8 mouse cellular contexts compared by ENCODE assay signal in genomic region chr14:21831830-21832403, GRCm38 (mm10). TPM values are rescaled to one million over a fixed set of nuclear protein-coding genes. Genes with fewer than 3 reads are reported as not detected.
DNase-seq lines count a peak whose midpoint lies in the region; ATAC-seq and TF ChIP-seq lines count a peak whose summit lies in the region.

No protein-coding gene starts in this region.

- H3K4me2 ChIP-seq in embryonic facial prominence, embryonic 11.5 days (ENCODE audit: low read depth, low read length) = peak overlapping the region; percentile 67
- H3K4me2 ChIP-seq in intestine, embryonic 15.5 days (replicated peaks) = peak overlapping the region; percentile 69

- H3K9ac ChIP-seq in embryonic facial prominence, embryonic 11.5 days (replicated peaks; ENCODE audit: low read length) = peak overlapping the region; percentile 94
- peak overlapping the region; percentile 97 for H3K9ac ChIP-seq in intestine, embryonic 15.5 days

- no peaks in the 10 kb centered on the region for H3K9me3 ChIP-seq in embryonic facial prominence, embryonic 11.5 days (replicated peaks; ENCODE audit: control insufficient read depth, low read length)
- no peaks in the 10 kb centered on the region for H3K9me3 ChIP-seq in intestine, embryonic 15.5 days
- H3K9me3 ChIP-seq in megakaryocyte, embryonic 14.5 days = no peaks in the 10 kb centered on the region

- peak overlapping the region; percentile 82 for H3K4me3 ChIP-seq in left cerebral cortex, adult 2 months
- peak overlapping the region; percentile 83 for H3K4me3 ChIP-seq in embryonic facial prominence, embryonic 11.5 days (ENCODE audit: low read depth, low read length)
- H3K4me3 ChIP-seq in intestine, embryonic 15.5 days (replicated peaks) = peak overlapping the region; percentile 98
- peak overlapping the region; percentile 100 for H3K4me3 ChIP-seq in megakaryocyte, embryonic 14.5 days (replicated peaks)

- no peaks in the 10 kb centered on the region for H3K4me1 ChIP-seq in embryonic facial prominence, embryonic 11.5 days (ENCODE audit: control insufficient read depth, insufficient read depth, low read length)
- peaks cover 20% of the 10 kb centered on the region for H3K4me1 ChIP-seq in intestine, embryonic 15.5 days (replicated peaks)
- H3K4me1 ChIP-seq in megakaryocyte, embryonic 14.5 days = peaks cover 71% of the 10 kb centered on the region

- intact Hi-C loops in left cerebral cortex, adult 2 months (cut with DNase I) = loop anchor here (1.0 to 5.0 kb wide), 2 partner anchors 16 to 695 kb away; partner anchors contain the start of gene Comtd1

- no peaks in the 10 kb centered on the region for H3K27me3 ChIP-seq in embryonic facial prominence, embryonic 11.5 days (ENCODE audit: control insufficient read depth, insufficient read depth, low read length)
- no peaks in the 10 kb centered on the region for H3K27me3 ChIP-seq in intestine, embryonic 15.5 days (replicated peaks)
- H3K27me3 ChIP-seq in megakaryocyte, embryonic 14.5 days (replicated peaks) = no peaks in the 10 kb centered on the region

- ATAC-seq in embryonic facial prominence, embryonic 11.5 days (replicated peaks; ENCODE audit: insufficient number of reproducible peaks, low FRiP score, low TSS enrichment, low read depth) = peak; percentile 2; the same call in 1 of the 2 replicates
- peak; percentile 11 for ATAC-seq in intestine, embryonic 15.5 days

- DNase-seq in left cerebral cortex, adult 2 months (ENCODE audit: extremely low spot score in 1 of 2, low spot score in 2 of 2) = no peak
- no peak for DNase-seq in left cerebral cortex, adult 11 months (ENCODE audit: low spot score)
- no peak for DNase-seq in embryonic facial prominence, embryonic 11.5 days (ENCODE audit: low spot score)
- no peak for DNase-seq in right cerebral cortex, adult 18-20 months
- no peak for DNase-seq in cerebellum, adult 11 months
- no peak for DNase-seq in frontal cortex, postnatal 14 days (ENCODE audit: low spot score in 2 of 2)

- no peaks in the 10 kb centered on the region; the same call in 1 of the 2 replicates for H3K36me3 ChIP-seq in embryonic facial prominence, embryonic 11.5 days (replicated peaks; ENCODE audit: control insufficient read depth, insufficient read depth, low read depth, low read length)
- H3K36me3 ChIP-seq in intestine, embryonic 15.5 days = 0 out of 2 replicates have a peak, but pooled peaks cover 8% of the 10 kb centered on the region
- peaks cover 42% of the 10 kb centered on the region for H3K36me3 ChIP-seq in megakaryocyte, embryonic 14.5 days (replicated peaks; ENCODE audit: low read length)

- no peak for TF ChIP-seq CTCF in left cerebral cortex, adult 2 months (IDR thresholded peaks at IDR 0.05)

- 0% methylated on average over 28 of the region's 28 CpGs for WGBS in embryonic facial prominence, embryonic 11.5 days
- whole genome bisulfite sequencing in intestine, embryonic 15.5 days = under 1% methylated on average over 28 of the region's 28 CpGs

- H3K27ac ChIP-seq in left cerebral cortex, adult 2 months = peak overlapping the region; percentile 100
- peak overlapping the region; percentile 88 for H3K27ac ChIP-seq in embryonic facial prominence, embryonic 11.5 days (replicated peaks; ENCODE audit: low read depth, low read length)
- H3K27ac ChIP-seq in intestine, embryonic 15.5 days = peak overlapping the region; percentile 97

RNA-seq across cellular contexts. Expression of gene Vdac2, which starts 6.9 kb away (rescaled TPM):
- total RNA-seq in left cerebral cortex, adult 2 months (2021) = 100 to 1,000 TPM; 201 to 230 TPM
- 310 and 314 TPM in 2 replicates for polyA plus RNA-seq in embryonic facial prominence, embryonic 11.5 days (2014; fragmentation: Nextera tagmentation; extraction: Ambion mirVana)
- polyA plus RNA-seq in intestine, embryonic 15.5 days (2015; fragmentation: Nextera tagmentation; extraction: Ambion mirVana) = 368 and 384 TPM in 2 replicates
- 103 and 334 TPM in 2 replicates for polyA plus RNA-seq in megakaryocyte, embryonic 14.5 days (2012; ENCODE audit: insufficient read depth, low replicate concordance)

RNA-seq across cellular contexts. Expression of gene Comtd1, which starts 16.9 kb away (rescaled TPM):
- total RNA-seq in left cerebral cortex, adult 2 months (2021) = 10 to 100 TPM; 22.8 to 24.9 TPM
- 15.5 and 17.6 TPM in 2 replicates for polyA plus RNA-seq in embryonic facial prominence, embryonic 11.5 days (2014; fragmentation: Nextera tagmentation; extraction: Ambion mirVana)
- 57.3 and 69.9 TPM in 2 replicates for polyA plus RNA-seq in intestine, embryonic 15.5 days (2015; fragmentation: Nextera tagmentation; extraction: Ambion mirVana)
- polyA plus RNA-seq in megakaryocyte, embryonic 14.5 days (2012; ENCODE audit: insufficient read depth, low replicate concordance) = 37.7 and 44.1 TPM in 2 replicates
